Mouse (Mus musculus): ENCODE results near the gene Cnn3.

Cnn3 gene

GRCm38 (mm10) chr3:121493997-121494421, 67.7 kb downstream of the Cnn3 start:
- no peak for DNase-seq

- peak; percentile 88 for DNase-seq
Measured at GRCm38 (mm10) chr3:121500225-121500624, 73.9 kb downstream of the Cnn3 start.

GRCm38 (mm10) chr3:121500734-121501133, 74.4 kb downstream of the Cnn3 start:
- no peak for DNase-seq

GRCm38 (mm10) chr3:121504927-121505487, 78.7 kb downstream of the Cnn3 start:
- no peak for DNase-seq

- no peak for DNase-seq
Measured at GRCm38 (mm10) chr3:121506175-121506574, 79.9 kb downstream of the Cnn3 start.

GRCm38 (mm10) chr3:121506756-121507155, 80.5 kb downstream of the Cnn3 start:
- no peak for DNase-seq

GRCm38 (mm10) chr3:121507678-121508077, 81.4 kb downstream of the Cnn3 start:
- no peak for DNase-seq

Data from kidney, postnatal 10 days (tissue).